Mouse (Mus musculus) R1 (cell line): ENCODE measurements at regions not wholly inside any gene's neighbourhood (a gene's known extent, or its start where the extent isn't known, plus 50 kb on each side); places are given as distances from the start of the nearest gene placed in this dataset.

Experiments used
- DNase-seq: peaks from one replicate; pipeline ENCODE4 v3.0.0-alpha.2; 2018; ENCODE audit warnings: low read depth, low spot score

- no peak for DNase-seq
These were observed 57.0 kb downstream of the Nxnl2 start for GRCm38 (mm10) chr13:51227836-51228235.

GRCm38 (mm10) chr13:51228862-51229770, 58.3 kb downstream of the Nxnl2 start:
- peak; percentile 53 for DNase-seq

GRCm38 (mm10) chr13:51229862-51230261, 59.0 kb downstream of the Nxnl2 start:
- no peak for DNase-seq

- no peak for DNase-seq
These were observed 60.8 kb downstream of the Nxnl2 start for GRCm38 (mm10) chr13:51231586-51231985.

- no peak for DNase-seq
These were observed 76.6 kb downstream of the Nxnl2 start for GRCm38 (mm10) chr13:51247378-51247777.

GRCm38 (mm10) chr13:51253371-51253770, 82.5 kb downstream of the Nxnl2 start:
- no peak for DNase-seq

- no peak for DNase-seq
These were observed 84.9 kb downstream of the Nxnl2 start for GRCm38 (mm10) chr13:51255688-51256087.

- DNase-seq, result peak; percentile 11
These were observed 88.2 kb downstream of the Nxnl2 start for GRCm38 (mm10) chr13:51258752-51259721.

GRCm38 (mm10) chr13:51261619-51262018, 90.8 kb downstream of the Nxnl2 start:
- no peak for DNase-seq

GRCm38 (mm10) chr13:51272786-51273185, 102.0 kb downstream of the Nxnl2 start:
- DNase-seq, result no peak

- DNase-seq, result no peak
These were observed 103.8 kb downstream of the Nxnl2 start for GRCm38 (mm10) chr13:51274639-51275038.

- no peak for DNase-seq
These were observed 105.8 kb downstream of the Nxnl2 start for GRCm38 (mm10) chr13:51276601-51277000.

GRCm38 (mm10) chr13:51277515-51277914, 106.7 kb downstream of the Nxnl2 start:
- DNase-seq, result no peak

- peak; percentile 24 for DNase-seq
These were observed 109.0 kb downstream of the Nxnl2 start for GRCm38 (mm10) chr13:51279642-51280387.

- peak; percentile 27 for DNase-seq
These were observed 109.5 kb downstream of the Nxnl2 start for GRCm38 (mm10) chr13:51280388-51280753.

GRCm38 (mm10) chr13:51284679-51285078, 113.9 kb downstream of the Nxnl2 start:
- peak; percentile 13 for DNase-seq

- DNase-seq, result no peak
These were observed 118.6 kb downstream of the Nxnl2 start for GRCm38 (mm10) chr13:51289442-51289841.

GRCm38 (mm10) chr13:51290021-51290424, 118.4 kb upstream of the S1pr3 start:
- peak; percentile 12 for DNase-seq

- DNase-seq, result no peak
These were observed 117.5 kb upstream of the S1pr3 start for GRCm38 (mm10) chr13:51290926-51291325.

GRCm38 (mm10) chr13:51293047-51293446, 115.4 kb upstream of the S1pr3 start:
- DNase-seq, result no peak

- no peak for DNase-seq
These were observed 112.6 kb upstream of the S1pr3 start for GRCm38 (mm10) chr13:51295872-51296271.
